Mouse (Mus musculus): ENCODE data around the gene Fbh1. TPM values are rescaled to one million over a fixed set of nuclear protein-coding genes. Genes with fewer than 3 reads are reported as not detected.

Fbh1 gene
- polyA plus RNA-seq, 1 experiment from 2014 or later: 26.8 TPM

DNA sequence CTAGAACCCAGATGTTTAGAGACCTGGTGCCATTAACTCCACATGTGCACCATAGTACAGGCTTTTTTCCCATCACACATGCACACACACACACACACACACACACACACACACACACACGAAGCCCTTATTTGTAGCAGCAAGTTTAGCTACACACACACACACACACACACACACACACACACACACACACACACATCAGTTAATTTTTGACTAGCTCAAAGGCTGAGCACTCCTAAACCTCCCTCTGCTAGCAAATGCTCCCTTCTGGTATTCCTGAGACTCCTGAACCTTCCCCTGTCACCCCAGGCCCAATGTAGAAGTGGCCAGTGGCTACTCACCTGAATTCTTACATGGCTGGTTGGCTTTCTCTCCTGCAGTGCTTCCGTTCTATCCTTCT, 83.3 kb downstream of the Fbh1 start:
- 56% methylated on average over 2 of the region's 2 CpGs for WGBS (ENCODE audit: insufficient replicate concordance)
- Histone ChIP-seq H3K4me2 (no peak overlapping the region), H3K9ac (no peak overlapping the region), H3K27ac (peak overlapping the region; percentile 10; the same call in 1 of the 2 replicates), H3K9me3 (replicated peaks) (no peaks in the 10 kb centered on the region), H3K4me3 (replicated peaks) (no peak overlapping the region), H3K4me1 (replicated peaks) (peaks cover 8% of the 10 kb centered on the region; the same call in 1 of the 2 replicates), H3K36me3 (no peaks in the 10 kb centered on the region), H3K27me3 (no peaks in the 10 kb centered on the region)
- ATAC-seq (ENCODE audit: low read depth): peak; percentile 41
- no peak for DNase-seq

DNA sequence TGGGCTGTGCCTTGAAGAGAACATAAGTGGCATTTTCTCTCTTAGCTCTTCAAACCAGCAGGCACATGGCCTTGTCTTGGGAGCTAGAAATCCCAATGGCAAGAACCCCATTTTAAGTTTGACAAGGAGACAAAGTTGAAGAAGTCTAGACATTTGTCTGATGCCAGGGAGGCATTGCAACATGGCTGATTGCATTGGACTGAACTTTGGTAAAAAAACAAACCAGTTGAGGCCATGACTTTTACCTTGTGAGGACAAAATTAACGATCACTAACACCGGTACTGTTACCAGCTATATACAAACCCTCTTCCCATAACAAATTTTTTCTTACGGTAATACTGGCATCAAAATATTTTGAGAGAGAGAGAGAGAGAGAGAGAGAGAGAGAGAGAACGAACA, 84.0 kb downstream of the Fbh1 start:
- H3K27ac ChIP-seq: no peak overlapping the region
- ATAC-seq (ENCODE audit: low read depth) (no peak), DNase-seq (no peak)
- H3K27me3 ChIP-seq: no peaks in the 10 kb centered on the region
- 74% methylated on average over 4 of the region's 4 CpGs for WGBS (ENCODE audit: insufficient replicate concordance)
- H3K4me3 ChIP-seq (replicated peaks): no peak overlapping the region
- no peaks in the 10 kb centered on the region for H3K36me3 ChIP-seq
- no peak overlapping the region for H3K9ac ChIP-seq
- peaks cover 8% of the 10 kb centered on the region; the same call in 1 of the 2 replicates for H3K4me1 ChIP-seq (replicated peaks)
- no peaks in the 10 kb centered on the region for H3K9me3 ChIP-seq (replicated peaks)
- no peak overlapping the region for H3K4me2 ChIP-seq

Other genes starting within 250 kb of the Fbh1 start
- 7.2 and 8.5 TPM in 2 replicates for gene Pfkfb3, start 223.5 kb downstream of the Fbh1 start, polyA plus RNA-seq (2015; fragmentation: Nextera tagmentation; extraction: Ambion mirVana)
- gene Rbm17, start 173.4 kb downstream of the Fbh1 start, polyA plus RNA-seq (2015; fragmentation: Nextera tagmentation; extraction: Ambion mirVana): 76.9 and 93.6 TPM in 2 replicates
- gene Gm17490, start 151.3 kb downstream of the Fbh1 start, polyA plus RNA-seq (2015; fragmentation: Nextera tagmentation; extraction: Ambion mirVana): not detected in 2 replicates
- gene Il2ra, start 134.8 kb downstream of the Fbh1 start, polyA plus RNA-seq (2015; fragmentation: Nextera tagmentation; extraction: Ambion mirVana): not detected in 2 replicates
- gene Il15ra, start 72.3 kb downstream of the Fbh1 start, polyA plus RNA-seq (2015; fragmentation: Nextera tagmentation; extraction: Ambion mirVana): 2.7 and 2.8 TPM in 2 replicates
- gene Ankrd16, start 294 bp upstream of the Fbh1 start, polyA plus RNA-seq (2015; fragmentation: Nextera tagmentation; extraction: Ambion mirVana): 10.1 and 10.4 TPM in 2 replicates